Mouse (Mus musculus): Measurements from ENCODE around the gene Slc30a2.
"Not testable (repeated sequence)": the region's sequence is repeated elsewhere in the genome, so short reads cannot be mapped to it uniquely, and the experiment has no call there.

Gene Slc30a2

DNA sequence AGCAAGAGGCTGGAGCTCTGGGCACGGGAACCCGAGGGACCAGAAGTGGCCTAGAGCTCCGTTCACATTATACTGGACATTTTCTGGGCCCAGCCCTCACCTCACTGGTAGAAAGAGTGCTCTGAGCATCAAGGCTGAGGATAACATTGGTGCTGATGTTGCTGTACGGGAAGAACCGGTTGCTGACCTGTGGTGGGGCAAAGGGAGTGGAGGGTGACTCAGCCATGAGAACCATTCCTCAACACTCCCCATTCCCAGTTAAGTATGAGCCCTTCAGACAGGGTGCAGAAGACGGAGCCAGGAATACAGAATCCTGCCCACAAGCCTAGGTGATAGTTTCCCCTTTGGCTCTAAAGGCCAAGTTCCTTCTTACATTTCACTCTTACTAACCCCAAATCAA, 16.7 kb downstream of the Slc30a2 start:
- no peak for DNase-seq (ENCODE audit: low read depth)

DNA sequence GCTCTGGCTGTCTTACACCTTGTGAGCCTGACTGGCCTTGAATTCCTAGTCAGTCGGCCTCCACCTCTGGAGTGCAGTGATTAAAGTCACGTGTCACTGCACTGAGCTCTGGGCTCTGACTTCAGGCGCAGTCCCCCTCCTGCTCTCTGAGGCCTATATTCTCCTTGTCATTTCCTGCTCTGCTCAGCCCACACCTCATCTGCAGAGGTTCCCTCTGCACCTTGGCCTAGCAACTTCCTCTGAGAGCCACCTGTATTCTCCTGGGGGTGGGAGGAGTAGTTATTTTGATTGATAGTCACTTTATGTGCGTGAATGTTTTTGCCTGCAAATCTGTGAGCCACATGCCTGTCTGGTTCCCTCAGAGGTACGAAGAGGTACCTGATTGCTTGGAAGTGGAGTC, 18.2 kb downstream of the Slc30a2 start:
- DNase-seq (ENCODE audit: low read depth): no peak

DNA sequence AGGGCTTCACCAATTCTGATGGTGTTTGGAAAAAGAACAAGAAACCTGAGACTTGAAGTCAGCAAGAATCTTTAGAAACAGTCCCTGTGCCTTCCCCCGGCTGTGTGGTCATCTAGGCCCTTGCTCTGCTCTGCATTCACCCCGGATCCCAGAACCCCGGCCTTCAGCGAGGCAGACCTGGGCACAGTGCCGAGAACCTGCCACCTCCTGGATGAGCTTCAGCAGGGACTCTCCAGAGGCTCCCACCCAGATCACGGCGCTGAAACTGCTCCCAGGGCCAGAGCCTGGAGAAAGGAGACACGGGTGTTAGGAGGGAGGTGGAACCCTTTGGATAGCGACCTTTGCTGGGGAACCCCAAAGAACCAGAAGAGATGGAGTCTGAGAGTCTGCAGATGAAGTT, 19.1 kb downstream of the Slc30a2 start:
- DNase-seq (ENCODE audit: low read depth): no peak

DNA sequence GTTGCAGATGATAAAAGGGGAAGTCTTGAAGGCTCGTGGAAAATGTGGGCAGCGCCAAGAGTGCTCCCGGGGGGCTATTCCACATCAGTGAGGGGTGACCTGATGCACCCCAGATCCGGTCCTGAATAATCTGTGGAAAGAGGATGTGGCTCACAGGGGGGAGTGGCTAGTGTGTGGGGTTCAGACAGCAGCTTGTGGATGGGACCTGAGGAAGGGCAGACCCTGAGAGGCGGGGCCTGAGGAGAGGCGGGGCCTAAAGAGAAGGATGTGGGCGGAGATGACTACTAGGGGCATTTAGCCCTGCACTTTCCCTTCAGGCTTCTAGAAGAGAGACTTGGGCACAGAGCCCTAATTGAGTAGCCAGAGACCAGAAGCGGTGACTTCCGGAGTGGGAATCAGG, 19.6 kb downstream of the Slc30a2 start:
- no peak for DNase-seq (ENCODE audit: low read depth)

DNA sequence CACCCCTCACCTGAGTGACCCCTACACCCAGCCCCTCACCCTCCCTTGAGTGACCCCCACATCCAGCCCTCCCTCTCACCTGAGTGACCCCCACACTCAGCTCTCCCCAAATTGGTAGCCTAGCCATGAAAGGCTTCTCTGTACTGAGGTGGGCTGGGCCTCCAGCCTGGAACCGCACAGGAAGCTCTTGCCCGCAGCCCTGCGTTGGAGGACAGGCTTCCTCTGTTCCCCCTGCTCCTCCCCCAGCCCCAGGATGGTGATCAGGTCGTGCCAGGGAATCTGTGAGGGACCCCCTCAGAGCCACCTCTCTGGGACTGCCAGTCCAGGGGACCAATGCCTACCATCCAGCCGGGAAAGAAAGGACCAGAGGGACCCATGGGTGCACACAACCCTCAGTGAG, 22.3 kb downstream of the Slc30a2 start:
- peak; percentile 20 for DNase-seq (ENCODE audit: low read depth)

DNA sequence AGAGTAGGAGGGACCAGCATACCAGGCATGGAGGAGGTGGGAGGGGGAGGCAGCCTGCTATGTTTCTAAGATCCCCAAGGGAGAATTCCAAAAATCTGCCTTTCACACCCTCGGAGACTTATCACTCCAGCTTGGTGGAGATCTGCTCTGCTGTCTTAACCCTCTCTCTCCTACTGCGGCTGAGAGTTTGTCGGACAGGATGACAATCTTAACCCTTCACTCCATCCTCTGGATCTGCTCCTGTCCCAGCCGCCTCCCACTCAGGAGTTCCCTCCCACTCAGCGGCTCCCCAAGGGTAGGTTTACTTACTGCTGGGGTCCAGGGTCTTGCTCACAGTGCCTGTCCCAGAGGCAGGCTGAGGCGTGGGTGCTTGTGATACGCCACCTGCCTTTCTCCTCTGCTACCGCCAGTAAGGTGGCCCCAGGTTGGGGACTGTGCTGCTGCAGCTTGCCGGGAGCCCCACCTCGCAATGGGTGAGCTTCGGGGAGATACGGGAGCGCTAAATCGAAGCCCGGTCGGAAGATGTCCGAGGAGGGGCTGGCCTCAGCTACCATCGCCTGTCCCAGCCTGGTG, 27.8 kb downstream of the Slc30a2 start:
- no peak for DNase-seq (ENCODE audit: low read depth)

DNA sequence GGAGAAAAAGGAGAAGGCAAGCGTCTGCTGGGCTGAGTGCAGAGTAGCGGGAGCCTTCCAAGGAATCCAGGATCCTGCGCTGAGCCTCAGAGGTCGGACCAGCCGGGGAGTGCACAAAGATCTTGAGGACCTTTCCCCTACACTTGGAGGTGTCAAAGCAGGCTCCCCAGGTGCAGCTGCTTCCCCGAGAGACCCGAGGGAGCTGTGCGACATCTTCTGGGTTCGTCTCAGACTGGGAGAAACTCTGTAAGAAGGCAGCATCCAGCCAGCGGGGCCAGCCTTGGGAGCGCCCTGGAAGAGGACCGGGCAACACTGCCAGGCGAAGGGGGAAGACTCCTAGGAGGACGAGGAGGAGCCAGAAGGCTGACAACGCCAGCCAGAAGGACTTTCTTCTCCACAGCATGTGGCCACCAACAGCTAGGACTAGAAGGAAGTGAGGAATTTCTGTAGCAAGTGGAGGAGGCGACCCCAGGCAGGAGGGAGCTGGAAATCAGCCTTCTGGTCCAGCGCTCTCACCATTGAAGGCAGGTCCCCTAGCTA, 28.4 kb downstream of the Slc30a2 start:
- DNase-seq (ENCODE audit: low read depth): no peak

DNA sequence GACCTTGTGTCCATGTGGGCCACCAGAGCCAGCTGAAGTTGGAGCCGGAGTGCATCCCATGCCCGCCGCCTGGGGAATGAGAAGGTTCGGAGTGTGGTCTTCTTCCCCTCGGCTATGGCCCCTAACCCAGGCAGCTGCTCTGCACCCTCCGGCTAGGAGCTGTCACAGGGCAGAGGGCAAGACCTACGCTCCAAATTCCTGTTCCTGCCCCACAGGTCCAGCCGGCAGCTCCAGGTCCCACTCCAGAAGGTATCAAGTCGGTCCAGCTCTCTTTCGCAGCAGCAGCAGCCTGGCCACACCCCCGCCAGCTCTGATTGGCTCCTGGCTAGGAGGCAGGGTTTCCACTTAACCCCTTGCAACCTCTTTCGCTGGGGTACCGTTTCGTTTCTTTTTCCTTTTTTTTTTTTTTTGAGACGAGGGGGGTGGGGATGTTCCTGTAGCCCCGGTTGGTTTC, 29.3 kb downstream of the Slc30a2 start:
- DNase-seq (ENCODE audit: low read depth): peak; percentile 27

DNA sequence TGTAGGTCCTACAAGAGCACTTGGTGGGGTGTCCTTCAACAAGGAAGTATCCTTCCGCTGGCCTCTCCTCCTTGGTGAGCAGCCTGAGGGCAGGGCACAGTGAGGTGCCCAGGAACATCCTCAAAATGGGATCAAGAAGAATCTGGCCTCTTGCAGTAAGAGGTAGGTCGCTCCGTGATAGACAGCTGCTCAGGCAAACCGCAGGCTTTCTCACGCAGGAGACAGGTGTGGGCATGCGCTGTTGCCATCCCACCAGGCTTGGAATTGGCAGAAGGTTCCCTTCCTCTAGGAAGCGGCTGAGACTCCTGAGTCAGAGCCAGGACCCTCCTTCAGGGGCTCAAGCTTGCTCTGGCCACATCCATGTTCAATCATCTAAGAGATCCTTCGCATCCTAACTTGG, 30.3 kb downstream of the Slc30a2 start:
- DNase-seq (ENCODE audit: low read depth): no peak

DNA sequence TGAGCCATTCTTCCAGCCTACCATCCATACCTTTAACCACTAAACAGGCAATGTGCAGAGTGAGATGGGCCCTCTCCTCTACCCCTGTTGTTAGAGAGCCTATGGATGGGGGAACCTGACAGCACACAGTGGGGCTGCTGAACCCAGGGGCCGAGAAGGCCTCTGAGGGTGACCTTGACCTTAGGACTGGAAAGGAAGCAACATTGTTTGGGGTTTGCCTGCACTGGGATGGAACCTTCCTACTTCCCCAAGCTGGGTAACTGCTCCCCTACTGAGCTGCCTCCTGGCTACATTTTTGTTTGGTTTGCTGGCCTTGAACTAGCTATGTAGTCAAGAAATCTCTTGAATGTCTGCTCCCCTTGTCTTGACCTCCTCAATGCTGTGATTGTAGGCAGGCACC, 31.3 kb downstream of the Slc30a2 start:
- no peak for DNase-seq (ENCODE audit: low read depth)

DNA sequence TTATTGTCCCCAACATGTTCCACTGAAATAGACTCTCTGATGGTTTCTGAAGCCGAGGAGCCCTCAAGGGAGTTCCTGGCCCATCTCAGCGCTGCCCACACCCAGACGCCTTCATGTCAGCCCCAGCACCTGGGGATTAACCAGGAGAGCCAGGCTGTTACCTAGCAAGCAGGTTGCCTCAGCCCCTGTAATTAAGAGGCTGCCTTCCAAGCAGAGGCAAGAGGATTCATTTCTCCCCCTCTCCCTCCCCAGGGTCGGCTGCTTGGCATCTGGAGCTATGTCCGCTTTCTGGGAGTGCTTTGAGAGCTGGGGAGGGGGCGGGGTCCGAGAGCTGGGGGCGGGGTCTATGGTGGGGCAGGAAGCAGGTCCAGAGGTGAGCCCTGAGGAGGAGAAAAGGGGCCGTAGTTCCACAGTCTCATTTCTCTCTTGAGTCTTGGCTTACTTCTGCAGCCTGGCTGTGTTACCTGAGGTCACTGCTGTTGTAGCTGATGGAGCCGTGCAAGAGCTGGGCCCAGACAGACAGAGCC, 35.2 kb downstream of the Slc30a2 start:
- DNase-seq (ENCODE audit: low read depth): no peak

DNA sequence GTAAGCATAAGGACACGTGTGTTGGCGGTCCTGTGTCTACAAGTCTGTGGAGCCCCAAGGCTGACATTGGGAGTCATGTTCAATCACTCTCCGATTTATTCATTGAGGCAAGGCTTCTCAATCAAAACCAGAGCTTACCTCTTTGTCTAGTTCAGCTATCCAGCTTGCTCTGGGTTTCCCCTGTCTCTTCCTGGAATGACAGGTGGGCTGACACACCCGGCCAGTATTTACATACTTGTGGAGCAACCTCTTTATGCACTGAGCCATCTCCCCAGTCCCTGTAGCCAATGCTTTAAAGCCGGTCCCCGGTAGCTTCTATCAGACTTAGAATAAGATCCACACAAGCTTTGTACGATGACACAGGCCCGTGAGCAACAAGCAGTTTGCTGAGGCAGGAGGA, 36.5 kb downstream of the Slc30a2 start:
- DNase-seq (ENCODE audit: low read depth): no peak

DNA sequence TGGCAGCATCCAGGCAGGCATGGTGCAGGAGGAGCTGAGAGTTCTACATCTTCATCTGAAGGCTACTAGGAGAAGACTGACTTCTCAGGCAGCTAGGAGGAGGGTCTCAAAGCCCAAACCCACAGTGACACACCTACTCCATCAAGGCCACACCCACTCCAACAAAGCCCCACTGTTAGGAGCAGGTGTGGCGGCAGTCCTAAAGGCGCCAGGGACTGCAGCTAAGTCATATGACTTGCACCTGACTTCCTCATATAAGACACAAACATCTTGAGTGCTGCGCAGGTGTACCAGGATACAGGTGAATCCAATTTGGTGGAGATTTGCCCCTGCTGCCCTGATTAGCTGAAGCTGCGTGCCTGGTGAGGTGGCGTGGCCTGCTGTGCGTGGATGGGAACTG, 40.8 kb downstream of the Slc30a2 start, which contains the start of gene Extl1:
TSS of gene Extl1 (minus strand) at position 101 of the 400 bp plus-strand sequence.
- DNase-seq (ENCODE audit: low read depth): not testable (repeated sequence)

DNA sequence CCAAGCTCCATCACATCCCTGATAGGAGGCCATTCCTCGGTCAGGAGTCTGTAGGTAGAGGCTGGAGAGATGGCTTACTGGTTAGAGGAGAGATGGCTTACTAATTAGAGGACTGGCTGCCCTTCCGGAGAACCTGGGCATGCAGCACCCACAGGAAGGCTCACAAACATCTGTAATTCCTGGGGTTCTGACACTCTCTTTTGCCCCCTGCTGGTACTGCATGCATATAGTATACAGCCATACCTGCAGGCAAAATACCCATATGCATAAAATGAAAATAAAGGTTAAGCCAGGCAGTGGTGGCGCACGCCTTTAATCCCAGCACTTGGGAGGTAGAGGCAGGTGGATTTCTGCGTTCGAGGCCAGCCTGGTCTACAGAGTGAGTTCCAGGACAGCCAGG, 44.3 kb downstream of the Slc30a2 start:
- DNase-seq (ENCODE audit: low read depth): no peak

DNA sequence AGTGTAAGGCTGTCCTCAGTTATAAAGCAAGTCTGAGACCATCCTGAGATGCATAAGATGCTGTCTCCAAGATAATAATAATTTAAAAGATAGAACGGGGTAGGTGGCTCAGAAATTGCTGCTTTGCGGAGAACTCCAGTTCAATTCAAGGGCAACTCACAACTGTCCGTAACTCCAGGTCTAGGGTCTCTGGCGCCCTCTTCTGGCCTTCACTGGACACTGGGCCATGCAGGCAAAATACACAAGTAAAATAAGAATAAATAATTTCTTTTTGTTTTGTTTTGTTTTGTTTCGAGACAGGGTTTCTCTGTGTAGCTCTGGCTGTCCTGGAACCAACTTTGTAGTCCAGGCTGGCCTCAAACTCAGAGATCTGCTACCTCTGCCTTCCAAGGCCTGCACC, 45.4 kb downstream of the Slc30a2 start:
- DNase-seq (ENCODE audit: low read depth): no peak

DNA sequence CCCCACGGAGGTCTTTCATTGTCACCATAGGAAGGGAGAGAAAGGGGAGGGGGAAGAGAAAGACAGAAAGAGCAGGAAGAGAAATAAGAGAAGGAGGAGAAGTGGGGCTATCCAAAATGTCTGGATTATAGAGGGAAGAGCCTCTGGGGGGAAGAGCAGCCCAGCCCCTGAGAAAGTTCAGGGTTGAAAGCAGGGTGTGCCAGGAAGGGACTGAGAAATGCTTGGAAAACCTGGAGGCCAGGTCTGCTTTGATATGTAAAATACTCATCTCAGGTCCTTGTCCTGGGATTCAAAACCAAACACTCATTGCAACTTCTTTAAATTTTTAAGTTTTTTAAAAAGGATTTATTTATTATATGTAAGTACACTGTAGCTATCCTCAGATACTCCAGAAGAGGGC, 48.7 kb downstream of the Slc30a2 start:
- no peak for DNase-seq (ENCODE audit: low read depth)

DNA sequence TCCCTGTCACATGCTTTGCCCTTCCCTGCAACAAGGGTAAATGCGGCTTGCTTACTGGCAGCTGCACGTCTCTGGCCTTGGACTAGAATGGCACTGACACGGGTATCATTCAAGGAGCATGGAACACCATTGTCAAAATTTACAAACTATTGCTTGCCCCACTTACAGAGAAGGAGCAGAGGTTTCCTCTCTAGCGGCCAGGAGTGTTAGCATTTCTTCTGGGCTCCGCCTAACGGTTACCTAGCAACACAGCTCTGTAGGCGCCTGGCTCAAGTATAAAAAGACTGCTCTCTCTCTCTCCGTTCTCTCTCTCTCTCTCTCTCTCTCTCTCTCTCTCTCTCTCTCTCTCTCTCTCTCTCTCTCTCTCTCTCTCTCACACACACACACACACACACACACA, 49.6 kb downstream of the Slc30a2 start:
- DNase-seq (ENCODE audit: low read depth): no peak

DNA sequence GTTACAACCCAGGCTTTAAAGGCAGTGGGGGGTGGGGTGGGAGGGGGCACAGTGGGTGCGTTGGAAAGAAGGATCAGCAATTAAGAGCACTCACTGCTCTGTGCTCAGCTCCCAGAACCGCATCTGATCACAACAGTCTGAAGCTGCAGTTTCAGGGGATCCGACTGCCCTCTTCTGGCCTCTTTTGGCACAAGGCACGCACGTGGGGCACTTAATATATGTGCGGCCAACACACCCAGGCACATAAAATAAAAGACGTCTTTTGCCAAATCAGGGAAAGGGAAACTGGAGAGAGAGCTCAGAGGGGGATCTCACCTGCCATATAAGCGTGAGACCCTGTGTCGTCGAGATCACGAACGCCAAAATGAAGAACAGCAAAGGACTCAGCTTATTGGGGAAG, 50.0 kb downstream of the Slc30a2 start:
- no peak for DNase-seq (ENCODE audit: low read depth)

DNA sequence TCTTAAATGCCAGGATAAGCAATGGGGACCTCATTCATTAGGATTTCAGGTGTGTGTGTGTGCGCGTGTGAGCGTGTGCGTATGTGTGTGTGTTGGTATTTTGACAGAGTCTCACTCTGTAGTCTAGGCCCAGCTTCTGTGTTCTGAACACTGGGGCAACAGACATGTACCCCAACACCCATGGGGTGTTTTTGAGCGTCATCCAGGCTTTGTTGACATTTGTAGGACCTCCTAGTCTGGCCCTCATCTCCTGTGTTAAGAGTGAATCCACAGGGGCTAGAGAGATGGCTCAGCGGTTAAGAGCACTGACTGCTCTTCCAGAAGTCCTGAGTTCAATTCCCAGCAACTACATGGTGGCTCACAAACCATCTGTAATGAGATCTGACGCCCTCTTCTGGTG, 52.2 kb downstream of the Slc30a2 start:
- no peak for DNase-seq (ENCODE audit: low read depth)

DNA sequence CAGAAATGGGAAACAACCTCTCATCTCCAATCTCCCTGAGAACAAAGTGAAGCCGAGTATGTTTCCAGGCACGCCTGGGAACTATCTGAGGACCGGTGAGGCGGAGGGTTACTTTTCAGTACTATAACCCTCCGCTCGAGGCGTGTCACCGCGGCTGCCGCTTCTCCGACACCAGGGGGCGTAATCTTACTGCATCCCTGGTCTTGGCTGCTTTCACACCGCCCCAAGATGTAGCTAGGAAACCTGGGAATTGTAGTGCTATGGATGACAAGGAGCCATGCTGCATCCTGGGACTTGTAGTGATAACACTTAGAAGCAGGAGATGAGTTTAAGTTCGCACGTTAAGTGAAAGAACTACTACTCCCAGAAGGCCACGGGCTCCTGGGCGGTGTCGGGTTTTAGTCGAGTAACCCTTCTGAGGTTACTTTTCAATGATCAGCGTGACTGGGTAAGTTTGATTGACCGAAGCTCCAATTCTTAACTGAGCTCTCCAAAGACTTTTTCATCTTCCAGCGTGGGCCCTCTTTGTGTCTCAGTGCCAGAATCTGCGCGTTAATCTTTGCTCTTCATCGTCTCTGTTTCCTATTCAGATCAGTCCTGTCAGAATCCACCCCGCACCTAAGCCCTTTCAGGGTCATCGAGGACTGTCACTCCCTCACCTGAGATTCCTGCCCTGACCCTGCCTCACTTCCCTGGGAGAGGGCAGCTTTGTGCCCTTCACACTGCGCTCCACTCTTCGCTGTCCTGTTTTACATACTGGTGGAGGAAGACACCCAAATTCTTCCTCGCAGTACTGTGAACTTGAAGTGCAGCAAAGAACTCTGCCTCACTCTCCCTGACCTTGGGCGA, 53.2 kb downstream of the Slc30a2 start, which contains the start of gene Pafah2:
TSS of gene Pafah2 (plus strand) at position 344 of the 849 bp plus-strand sequence.
- peak; percentile 96 for DNase-seq (ENCODE audit: low read depth)

DNA sequence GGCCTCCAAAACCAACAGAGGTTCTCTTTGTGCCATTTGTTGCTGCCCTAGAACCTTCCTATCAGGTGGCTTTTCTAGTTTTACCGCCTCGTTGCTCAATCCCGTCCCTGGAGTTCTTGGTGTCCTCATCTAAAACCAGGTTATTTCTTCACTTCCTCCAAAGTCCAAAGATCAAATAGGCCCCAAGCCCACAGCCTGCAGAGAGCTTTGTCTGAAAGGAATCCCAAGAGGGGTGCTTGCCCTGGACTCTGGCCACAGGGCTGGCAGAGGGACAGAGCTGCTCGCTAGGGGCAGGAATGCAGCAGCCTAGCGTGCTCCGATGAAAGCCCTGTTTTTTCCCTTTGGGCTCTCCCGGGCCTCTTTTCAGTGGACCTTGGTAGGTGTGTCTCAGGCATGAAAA, 54.1 kb downstream of the Slc30a2 start:
- DNase-seq (ENCODE audit: low read depth): peak; percentile 58

DNA sequence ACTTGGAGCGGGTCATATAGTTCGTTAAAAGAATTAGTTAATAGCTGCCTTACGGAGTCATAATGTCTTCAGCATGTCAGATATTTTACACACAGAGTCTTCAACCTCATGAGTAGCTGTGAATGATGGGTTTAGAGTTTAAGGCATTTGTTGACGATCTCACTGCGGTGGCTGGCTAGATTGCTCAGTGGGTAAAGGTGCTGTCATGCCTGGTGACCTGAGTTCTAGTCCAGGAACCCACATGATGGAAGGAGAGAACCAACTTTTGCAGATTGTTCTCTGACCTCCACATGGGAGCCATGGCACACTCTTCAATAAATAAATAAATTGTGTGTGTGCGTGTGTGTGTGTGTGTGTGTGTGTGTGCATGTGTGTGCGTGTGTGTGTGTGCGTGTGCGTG, 54.8 kb downstream of the Slc30a2 start:
- no peak for DNase-seq (ENCODE audit: low read depth)

DNA sequence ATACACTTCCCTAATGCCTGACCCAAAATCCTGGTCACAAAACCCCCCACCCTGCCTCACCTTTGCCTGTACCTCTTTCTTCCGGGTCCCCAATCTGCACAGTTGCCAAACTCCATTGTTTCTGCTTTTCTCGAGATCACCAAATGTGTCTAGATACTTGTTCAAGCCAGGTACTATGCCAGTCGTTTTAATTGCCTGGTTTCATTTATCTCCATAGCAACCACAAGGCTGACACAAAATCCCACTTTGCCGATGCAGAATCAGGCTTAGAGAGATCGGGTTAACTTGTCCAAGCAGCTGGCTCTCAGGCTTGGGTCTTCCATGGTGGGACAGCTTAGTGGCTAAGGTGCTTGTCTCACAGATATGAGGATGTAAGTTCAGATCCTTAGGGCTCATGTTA, 57.2 kb downstream of the Slc30a2 start:
- DNase-seq (ENCODE audit: low read depth): no peak
